Mouse (Mus musculus) ovary, postnatal 36 days (tissue): Measurements from ENCODE around the gene Pter.

Experiments
- DNase-seq: peaks from one replicate; pipeline ENCODE4 v3.0.0; 2022; ENCODE audit warnings: low spot score, mixed read lengths

Gene Pter

DNA sequence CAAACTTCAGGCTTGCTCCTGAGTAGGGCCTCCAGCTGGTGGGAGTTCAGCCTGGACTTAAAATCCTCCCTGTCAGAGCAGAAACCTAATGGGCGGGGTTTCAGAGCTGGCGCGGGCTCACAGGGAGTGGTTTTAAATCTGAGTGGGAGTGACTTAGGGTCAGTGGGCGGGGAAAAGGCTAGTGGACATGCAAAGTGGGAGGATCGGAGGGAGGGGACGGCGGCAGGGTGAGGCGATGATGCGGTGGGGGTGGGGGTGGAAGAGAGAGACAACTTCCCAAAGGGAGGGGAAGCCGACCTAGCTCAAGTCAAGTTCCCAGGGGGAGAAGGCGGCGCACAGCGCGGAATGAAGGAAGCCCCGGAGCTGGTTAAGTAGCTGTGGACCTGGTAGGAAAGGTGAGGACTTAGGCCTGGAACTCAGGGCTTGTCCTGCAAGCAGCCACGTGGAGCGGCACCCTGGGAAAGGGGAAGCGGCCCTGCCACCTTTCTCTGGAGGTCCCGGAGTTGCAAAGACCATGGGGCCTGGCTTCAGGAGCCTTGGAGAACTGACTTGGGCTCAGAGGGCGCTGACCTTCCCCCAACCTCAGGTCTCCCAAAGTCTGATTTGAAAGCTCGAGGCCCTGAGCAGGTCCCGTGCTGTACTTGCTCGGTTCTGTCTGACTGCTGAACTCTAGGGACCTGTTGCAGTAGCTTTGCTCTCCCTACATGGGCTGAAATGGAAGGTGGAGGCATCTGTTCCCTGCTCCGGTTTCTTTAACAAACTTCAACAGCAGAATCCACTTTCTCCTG, at the start of gene Pter:
Pter (plus strand) TSS at position 238 of the 788 bp plus-strand sequence.
- DNase-seq: peak; percentile 85

DNA sequence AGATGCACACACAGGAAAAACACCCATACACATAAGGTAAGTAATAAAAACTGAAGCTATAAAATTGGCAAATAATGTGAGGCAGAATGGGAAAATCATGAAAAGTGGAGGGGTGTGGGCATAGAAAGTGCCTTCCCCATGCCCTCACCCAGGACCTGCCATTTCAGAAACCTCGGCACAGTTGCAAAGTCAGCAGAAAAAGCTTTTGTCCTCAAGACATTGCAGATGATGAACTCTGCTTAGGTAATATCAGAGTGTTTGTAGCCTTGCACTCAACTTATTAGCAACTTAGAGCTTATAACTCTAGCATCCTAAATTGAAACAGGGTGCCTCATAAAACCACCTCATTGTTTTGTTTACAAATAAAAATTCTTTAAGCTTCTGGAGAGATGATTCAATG, 49.6 kb upstream of the Pter start:
- DNase-seq: no peak

DNA sequence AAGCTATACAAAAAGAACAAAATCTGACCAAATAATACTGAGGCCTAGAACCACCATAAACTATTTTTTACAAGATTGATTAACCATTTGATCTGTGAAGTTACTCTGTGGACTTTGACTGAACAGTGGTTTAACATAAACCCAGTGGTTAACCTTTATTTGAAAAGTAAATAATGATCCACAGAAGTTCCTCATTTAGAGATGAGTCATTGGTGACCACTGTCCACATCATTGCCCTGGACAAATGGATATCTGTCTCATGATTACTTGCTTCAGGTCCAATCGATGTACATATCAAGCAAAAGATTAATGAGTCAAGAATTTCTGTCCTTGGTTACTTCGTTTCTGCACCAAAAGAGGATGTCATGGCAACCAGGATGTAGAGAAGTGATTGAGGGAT, 44.3 kb upstream of the Pter start:
- no peak for DNase-seq

DNA sequence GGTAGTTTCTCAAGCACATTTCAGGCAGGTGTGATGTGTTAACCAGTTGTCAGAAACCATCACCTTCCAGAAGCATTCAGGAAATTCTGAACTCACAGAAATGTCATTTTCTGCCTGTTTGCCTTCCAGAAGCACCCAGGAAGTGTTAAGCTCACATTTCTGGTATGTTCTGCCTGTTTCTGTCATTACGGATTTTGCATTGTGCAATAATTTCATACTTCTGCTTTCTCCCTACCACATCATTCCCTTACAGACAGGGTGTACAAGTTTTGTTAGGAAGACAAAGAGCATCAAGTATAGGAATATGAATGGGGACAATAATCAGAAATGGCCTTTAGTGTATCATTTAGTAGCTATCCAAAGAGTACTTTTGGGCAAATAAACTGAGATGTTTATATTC, 42.8 kb upstream of the Pter start:
- no peak for DNase-seq

DNA sequence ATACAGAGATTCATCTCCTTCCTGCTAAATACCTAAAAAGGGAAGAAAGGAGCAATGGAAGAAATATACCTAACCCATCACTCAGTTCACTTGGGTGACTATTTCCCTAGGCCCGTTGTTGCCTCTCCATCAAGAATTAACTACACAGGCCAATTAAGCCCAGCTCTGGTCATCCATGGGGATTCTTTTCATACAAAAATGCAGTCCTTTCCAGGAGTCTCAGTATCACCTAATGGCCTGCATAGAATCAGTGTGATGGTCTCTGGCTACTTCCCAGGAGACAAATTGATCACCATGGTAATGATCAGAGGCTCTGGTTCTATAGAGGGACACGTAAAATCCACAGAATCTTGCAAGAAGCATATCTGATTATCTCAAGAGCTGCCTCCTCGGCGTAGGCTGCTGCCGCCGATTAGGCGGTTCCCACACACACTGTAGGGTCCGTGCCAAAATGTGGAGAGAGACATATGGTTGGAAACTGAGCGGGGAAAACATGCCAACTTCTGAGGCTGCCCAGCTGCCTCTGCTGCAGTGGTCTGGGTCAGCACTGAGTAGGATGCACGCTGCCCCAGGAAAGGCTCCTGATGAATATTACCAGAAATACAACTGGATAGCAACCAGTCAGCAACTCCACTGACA, 40.4 kb upstream of the Pter start:
- no peak for DNase-seq

DNA sequence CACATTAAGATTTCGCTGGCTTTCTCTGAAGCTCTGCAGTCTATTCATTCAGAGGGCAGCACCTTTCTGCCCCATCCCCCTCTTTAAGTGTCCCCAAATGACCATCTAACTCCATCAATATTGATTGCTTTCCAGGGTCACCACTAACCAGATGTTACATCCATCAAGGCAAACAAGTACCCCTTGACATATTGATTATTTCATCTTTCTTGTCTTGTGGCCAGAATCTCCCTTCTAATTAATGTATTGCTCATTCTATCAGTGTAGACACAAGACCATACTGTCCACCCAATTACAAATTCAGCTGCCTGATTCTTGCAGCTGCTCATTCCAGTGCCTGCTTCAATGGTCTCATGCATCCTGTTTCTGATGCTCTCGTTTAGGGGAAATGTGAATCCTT, 36.8 kb upstream of the Pter start:
- DNase-seq: no peak

DNA sequence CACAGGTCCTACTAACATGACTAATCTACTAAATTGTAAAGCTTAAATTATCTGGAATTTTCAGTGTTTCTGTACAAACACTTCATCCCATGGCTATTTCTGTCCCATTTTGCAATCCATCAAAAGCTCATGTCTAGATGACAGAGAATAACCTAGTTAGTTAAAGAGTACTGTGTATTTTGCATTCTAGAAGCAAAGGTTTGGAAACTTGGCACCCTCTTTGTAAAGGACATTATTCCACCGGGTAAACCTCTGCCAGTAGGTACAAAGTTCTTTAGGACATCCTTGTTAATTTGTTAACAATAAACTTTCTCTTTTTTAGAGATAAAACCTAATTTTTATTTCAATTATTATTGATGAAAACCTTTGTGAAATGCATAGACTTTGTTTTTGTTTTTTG, 18.1 kb upstream of the Pter start:
- DNase-seq: no peak

DNA sequence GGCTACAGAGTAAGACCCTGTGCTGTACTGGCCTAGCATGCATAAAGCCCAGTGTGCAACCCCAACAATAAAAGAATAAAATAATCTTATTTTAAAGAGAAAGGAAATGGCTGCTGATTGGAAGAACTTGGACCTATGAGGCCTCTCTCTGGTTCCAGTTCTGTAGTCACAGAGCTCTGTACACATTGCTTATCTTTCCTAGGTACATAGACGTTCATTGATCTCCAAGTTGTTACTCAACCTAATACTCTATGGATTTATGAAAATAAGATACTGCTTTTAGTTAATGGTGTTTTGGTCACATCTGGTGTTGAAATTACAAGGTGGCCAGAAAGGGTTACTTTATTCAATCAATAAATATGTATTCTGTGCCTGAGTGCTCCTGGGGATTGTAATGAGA, 1.8 kb downstream of the Pter start:
- DNase-seq: no peak

DNA sequence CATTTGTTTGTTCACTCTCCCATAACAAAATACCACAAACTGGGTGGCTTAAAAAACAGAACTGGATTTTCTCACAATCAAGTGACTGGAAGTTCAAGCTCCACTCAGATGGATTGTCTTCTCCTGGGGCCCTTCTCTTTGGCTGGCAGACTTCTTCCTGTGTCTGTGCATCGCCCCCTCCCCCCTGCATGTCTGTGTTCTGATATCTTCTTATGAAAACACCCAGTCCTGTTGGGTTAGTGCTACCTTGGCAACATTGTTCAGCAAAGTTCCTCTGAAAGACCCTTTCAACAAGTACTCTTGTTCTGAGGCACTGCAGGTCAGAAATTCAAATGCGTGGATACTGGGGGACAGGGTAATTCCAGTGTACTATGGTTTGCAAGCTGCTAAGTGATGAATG, 6.5 kb downstream of the Pter start:
- DNase-seq: no peak

DNA sequence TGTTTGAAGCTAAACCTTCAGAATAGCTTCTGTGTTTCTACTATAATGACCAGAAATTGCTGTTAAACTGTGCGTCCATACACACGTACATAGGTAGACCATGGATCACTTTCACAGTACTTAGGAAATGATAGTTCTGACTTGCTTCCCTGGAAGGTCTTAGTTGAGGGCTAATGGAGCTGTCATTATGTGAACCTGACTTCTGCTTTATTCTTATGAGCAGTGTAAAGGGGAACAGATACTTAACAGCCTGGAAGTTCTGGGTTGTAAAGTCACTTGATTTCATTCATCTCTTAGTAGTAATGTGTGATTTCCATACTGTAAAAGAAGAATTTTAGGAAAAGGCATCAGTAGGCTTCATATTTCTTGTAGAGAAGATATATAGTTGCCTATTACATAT, 10.1 kb downstream of the Pter start:
- DNase-seq: no peak

DNA sequence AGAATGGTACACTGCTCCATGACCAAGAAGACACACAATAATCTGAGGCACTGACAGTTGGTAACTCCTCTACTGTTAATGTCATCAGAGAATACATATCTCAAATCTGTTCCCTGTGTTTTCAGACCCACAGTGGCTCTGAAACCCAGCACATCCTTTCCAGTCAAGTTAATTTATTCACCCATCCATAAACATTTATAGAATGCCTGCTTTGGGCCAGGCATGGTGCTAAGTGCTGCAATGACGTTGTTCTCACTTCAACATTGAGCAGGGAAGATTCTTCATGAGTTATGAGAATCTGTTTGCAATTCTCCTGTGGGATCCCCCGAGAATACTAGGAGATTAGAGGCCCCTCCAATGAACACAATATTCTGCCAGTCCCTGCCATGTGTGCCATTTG, 11.4 kb downstream of the Pter start:
- DNase-seq: no peak

DNA sequence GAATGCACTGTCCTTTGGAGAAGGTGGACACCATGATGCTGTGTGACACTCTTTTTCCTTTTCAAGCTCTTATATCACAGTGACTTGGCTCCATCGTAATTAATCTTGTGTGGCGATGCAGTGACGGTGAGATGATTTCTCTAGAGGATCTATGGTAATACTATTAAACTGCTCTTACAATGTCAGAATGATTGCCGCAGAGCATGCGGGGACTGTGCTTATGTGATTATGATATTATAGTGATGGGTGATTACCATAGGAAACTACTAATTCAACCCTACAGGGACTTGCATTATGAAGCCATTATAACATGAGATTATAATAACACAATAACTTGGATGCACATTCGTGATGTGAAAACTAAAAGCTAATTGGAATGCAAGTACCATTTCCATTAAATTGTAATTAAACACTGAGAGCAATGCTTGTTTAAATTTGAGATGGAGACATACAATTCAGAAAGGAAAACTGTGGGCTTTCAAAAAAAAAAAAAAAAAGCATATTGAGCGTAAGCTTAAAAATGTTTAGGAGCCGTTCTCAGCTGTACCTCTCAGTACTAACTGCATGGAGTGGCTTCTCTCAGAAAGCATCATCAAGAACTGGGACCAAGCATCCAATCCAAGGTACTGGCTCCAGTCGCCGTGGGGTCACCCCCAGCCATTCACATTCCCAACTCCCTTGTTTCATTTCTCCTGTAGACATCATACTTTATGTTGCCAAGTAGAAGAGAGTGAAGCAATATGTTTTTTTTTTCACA, 13.8 kb downstream of the Pter start:
- DNase-seq: no peak

DNA sequence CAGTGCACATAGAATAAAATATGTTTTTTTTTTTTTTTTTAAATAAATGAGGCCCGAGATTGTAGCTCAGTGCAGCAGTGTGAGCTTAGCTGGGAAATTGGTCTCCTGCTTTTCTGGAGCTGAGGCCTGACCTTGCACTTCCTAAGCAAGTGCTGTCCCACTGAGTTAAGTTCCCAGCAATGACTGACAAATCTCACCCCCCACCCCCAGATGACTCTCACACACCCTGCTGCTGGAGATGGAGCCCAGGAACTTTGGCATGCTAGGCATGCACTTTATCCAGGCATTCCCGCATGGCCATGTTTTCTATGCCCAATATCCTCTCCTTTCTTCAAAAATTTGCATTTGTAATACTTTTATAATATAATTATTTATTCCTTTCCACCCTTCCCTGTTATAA, 14.8 kb downstream of the Pter start:
- no peak for DNase-seq

DNA sequence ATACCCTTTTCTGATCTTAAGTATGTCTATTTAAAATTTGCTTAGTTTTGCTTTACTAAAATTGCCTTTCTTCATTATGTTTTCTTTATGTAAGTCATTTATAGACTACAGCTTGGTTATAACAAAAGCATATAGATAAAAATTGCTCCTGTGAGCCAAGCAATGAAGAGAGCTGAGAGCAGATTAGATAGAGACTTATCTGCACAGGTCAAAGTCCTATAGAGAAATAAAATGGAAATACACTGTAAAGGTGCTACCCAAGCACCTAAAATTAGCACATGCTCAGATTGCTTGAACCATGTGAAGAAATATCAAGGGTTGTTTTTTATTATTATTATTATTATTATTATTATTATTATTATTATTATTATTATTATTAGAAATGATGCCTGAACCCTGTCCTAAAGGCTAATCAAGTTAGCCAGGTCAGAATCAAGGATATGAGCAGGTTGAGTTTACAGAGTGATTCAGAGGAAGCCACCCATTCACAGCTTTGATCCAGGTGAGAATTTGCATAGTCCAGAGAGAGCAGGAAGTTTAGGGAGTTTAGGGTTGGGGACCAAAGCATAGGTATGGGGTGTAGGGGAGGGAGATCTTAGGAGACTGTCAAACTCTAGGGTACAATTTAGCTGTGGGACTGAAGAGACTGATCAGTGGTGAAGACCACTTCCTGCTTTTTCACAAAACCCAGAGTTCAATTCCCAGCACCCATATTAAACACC, 33.0 kb downstream of the Pter start:
- DNase-seq: no peak

DNA sequence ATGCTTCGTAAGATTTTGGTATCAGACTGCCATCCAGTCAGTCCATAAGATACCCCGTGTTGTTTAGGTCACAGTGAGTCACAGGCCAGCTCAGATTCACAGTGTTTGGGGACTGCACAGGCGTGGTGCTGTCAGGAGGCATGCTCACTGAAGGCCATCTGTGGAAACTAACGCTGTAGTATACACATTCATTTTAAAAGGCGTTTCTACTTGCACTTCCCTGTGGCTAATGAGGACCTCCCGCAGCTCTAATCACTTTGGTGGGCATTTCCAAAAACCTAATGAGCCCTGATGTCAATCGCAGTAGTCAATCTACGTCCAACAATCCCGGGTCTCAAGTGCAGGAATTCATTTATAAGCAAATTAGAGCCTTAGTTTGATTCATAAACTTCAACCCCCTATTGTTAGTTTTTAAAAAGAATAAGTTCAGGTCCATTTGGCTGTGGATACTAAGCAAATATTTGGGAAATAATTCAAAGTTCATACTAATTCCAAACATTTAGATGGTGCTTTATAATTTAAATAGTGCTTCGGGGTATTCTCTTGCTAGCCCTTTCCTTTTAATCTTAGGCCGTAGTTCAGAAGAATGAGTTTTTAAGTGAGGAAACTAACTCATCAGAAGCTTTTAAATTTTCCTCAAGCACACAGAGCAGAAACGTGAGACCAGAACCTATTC, 46.3 kb downstream of the Pter start:
- DNase-seq: no peak

DNA sequence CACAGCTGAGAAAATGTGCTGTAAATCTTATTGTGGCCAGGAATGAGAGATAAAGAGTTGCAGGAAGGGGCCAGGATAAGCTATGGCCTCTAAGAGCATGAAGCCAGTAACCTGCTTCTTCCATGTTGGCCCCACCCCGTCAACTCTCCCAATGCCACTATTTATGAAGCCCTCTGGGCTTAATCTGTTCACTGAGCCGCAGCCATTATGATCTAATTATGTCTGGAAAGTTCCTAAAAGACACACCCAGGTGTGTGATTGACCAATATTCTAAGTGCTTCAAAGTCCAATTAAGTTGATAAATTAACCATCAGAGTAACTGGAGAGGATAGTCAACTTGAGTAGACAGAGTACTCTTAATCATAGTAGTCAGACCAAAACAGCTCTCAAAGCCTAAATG, 49.9 kb downstream of the Pter start:
- no peak for DNase-seq

DNA sequence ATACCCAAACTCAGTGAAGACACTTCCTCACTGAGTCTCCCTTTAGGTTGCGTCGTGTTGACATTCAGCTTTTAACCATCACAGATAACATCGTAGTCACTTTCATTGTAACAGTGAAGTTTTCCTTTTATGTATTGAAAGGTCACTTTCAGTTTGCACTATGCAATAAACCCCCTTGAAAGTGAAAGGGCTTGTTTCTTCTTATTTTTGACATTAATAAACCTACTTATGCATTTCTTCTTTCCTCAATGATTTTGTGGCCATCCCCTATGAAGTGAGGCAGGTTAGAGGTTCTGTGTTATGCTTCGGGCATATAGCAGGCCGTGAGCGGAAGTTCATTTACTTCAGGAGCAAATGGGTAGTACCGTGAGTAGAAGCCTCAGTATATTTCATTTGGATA, 53.5 kb downstream of the Pter start:
- DNase-seq: no peak

DNA sequence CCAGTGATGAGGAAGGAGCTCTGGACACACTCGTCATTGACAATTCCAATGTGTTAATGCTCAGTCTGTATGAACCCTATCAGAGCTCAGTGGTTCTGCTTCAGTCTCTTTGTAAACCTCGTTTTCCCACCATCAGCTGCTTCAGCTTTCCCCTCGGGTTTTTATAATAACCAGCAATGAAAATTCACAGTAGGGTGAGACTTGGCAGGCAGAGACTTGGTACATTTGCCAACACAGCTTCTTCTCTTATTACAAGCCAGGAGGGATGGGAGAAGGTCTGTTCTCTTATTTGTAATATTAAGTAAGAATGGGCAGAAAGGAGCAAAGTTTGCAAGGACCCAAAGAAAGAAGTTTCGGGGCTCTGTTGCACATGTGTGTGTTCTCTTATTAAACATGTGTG, 54.9 kb downstream of the Pter start:
- DNase-seq: no peak

DNA sequence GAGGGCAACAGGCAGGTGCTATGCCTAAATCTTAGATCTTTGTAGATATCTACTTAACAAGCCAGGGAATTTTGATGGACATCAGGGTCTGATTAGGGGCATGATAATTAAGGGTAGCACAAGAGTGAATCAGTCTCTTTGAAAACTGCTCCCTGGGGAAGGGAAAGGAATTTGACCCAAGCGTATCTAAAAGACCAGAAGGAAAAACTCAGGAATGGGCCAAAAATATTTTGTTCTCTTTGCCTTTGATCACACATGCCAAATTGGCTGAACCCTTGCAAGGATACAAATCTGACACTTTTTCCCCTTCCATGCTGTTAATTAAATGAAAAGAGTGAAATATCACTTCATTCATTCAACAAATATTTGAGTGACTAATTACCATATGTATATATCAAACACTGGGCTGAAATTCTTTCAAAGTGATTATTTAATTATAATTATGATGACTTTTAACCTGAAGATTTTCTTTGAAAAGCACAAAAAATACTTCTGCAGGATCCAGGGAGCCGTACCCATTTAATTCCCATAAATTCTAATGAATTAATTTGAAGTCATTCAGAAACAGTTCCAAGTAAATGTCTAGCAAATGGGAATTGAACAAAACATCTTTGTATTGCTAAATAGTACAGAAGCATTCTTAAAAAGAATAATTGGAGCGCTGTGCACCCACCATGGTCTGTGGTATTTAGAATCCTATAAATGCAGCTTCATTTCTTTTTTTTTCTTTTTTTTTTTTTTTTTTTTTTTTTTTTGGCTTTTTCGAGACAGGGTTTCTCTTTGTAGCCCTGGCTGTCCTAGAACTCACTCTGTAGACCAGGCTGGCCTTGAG, 61.3 kb downstream of the Pter start:
- no peak for DNase-seq

DNA sequence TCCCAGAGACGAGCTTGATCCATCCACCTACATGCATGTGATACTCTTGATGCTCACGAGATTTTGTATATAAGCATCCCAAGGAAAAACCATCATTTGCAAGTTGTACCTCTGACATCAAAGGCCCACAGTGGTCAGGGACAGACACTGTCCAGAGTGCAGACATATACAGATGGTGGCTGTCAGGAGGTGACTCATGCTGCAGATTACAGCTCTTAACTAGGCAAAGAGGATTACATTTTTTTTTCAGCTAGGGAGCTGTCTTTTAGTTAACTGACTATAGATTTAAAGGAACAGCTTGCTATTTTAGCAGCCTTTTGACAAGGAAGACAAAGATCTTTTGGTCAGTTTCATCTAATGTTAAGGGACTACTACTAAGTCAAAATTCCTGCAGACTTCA, 76.2 kb downstream of the Pter start:
- no peak for DNase-seq

DNA sequence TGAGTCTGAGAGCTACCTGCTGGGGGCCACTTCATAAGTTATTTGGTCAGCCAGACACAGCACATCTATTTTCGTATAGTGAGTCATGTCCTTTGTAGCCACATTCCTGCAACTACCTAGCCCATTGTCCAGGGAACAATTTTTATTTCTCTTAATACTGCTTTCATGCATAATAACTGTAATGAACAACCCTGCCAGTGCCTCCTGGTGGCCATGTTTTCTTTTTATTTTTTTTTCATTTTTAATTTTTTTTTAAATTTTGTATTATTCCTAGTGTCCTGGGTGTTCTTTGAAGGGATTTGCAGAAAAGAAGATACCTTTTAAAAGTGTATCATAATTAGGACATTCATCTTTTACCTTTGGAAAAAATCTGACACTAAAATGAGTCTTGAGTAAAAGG, 84.6 kb downstream of the Pter start:
- no peak for DNase-seq
